Mouse (Mus musculus) heart, postnatal 4 days (tissue): Measurements from ENCODE around the gene Gp2. TPM values are rescaled to one million over a fixed set of nuclear protein-coding genes. Genes with fewer than 3 reads are reported as not detected.
A peak's percentile ranks its signal among the peaks of the same experiment; 100 is the strongest.

Source experiments
- DNase-seq: peaks from one replicate; pipeline ENCODE4 v3.0.0; 2021
- total RNA-seq, 2 experiments: library from RNA; stranded (reverse); gene quantifications; 2 replicates each; pipeline ENCODE4 v1.2.3; 2021

The Gp2 gene
- not detected for total RNA-seq

GRCm38 (mm10) chr7:119459185-119459584, at the start of gene Gp2:
Gene Gp2 (minus strand): TSS chr7:119459285.
- no peak for DNase-seq

DNA sequence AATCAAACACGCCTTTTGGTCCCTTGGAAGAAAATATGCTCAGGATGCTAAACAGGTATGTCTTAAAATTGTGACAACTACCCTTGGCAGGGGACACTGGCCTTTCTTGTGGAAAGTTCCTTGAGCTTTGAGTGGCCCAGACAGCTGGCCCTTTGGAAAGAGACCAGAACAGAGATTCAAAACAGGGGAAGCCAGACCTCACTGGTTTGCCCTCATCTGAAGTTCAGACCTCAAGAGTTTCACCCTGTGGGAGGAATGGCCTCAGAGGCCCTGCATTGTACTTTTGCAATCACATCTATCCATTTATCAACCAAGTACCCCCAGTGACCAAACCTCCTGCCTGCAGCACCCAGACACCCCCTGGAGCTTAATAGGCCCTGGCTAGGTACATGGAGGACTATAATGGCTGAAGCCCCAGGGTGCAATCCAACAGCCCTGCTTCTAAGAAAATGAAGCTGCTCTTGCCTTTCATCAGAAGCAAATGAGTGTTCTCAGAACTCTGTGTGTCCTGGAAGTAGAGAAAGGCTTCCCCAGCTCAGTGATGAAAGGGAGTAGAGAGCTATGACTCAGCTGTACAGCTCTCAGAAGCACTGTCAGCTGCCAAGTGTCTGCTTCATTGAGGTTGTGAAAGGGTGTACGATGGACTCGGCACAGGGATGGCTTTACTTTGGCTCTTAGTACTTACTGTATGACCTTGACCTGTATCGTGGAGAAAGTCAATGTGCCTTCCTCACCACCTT, 31.1 kb upstream of the Gp2 start:
- DNase-seq, result no peak

- DNase-seq, result no peak
Measured at GRCm38 (mm10) chr7:119486683-119487082, 27.6 kb upstream of the Gp2 start.

GRCm38 (mm10) chr7:119484154-119484553, 25.1 kb upstream of the Gp2 start:
- no peak for DNase-seq

GRCm38 (mm10) chr7:119479256-119479655, 20.2 kb upstream of the Gp2 start, which contains the start of gene Umod:
Gene Umod (minus strand): TSS chr7:119479282.
- no peak for DNase-seq

DNA sequence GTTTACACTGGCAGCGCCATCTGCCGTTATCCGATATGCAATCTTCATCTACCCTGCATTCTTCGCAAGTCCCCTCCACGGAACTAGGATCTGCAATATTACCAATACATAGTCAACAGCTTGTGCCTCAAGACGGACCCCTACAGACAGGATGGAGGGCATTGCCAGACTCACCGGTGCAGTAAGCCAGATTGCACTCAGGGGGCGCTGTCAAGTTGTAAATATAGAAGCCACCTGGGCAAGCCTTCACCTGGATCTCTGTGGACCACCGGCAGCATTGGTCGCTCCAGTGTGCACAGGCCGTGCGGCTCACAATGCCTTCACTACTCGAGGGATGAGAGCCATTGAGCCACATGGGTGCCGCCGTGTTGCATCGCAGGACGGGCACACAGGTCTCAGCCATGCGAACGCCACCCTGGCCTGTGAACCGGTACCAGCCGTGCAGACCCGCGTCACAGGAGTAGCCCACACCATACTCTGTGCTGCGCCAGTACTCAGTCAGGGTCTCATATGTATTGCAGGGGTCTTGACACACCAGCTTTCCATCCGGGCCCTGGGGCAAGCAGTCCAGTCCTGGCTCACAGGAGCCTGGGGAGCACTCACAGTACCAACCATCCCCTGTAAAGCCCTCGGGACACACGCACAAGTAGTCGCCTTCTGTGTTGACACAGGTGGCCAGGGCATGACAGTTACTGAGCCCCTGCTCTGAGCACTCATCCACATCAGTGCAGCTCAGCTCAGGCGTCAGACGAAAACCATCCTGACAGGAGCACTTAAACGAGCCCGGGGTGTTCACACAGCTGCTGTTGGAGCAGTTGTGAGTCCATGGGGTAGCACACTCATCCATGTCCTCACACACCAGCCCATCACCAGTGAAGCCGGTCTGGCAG, 17.7 kb upstream of the Gp2 start:
- no peak for DNase-seq

- no peak for DNase-seq
Measured at GRCm38 (mm10) chr7:119454192-119454591, 4.9 kb downstream of the Gp2 start.

DNA sequence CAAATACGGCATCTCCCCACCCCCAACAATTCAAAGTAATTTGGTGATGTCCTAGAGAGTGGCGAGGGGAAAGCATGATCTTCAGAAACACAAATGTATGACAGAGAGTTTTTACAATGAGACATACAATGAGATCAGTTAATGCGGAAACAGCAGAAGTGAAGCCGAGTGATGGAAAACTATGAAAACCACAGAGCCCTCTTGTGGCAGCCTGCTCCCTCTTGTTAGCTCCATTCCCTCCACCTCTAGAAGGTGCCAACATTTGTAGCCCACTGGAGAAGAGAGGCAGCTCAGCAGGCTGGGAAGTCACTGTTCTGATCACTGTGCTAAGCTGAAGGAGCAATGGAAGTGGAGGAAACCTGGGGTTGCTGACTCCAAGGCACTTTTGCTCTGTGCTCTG, 15.2 kb downstream of the Gp2 start:
- DNase-seq, result no peak

GRCm38 (mm10) chr7:119441938-119442337, 17.1 kb downstream of the Gp2 start:
- DNase-seq, result no peak

- DNase-seq, result peak; percentile 23
Measured at GRCm38 (mm10) chr7:119427180-119427616, 31.9 kb downstream of the Gp2 start.

- DNase-seq, result no peak
Measured at GRCm38 (mm10) chr7:119420730-119421129, 38.4 kb downstream of the Gp2 start.

DNA sequence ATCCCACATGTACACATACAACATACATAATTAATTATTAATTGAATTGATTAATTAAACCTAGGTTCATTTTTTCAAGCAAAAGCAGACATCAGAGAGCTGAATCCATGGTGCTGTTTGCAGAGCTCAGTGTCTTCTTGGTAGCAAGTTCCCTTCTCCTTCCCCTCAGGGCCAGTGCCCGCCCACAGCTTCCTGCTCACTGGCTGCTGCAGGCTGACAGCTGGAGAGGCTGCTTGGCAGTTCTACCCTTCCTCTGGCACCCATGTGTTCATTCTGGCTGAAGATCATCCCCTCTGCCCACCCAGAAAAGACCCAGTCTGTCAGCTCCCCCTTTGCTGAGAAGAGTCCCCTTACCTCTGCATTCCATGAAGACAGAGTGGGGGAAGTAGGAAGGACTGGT, 40.6 kb downstream of the Gp2 start:
- DNase-seq, result no peak

GRCm38 (mm10) chr7:119394050-119394732, 64.9 kb downstream of the Gp2 start:
- no peak for DNase-seq

Other genes starting within 250 kb of the Gp2 start
- gene Umod, start 20.0 kb upstream of the Gp2 start, total RNA-seq, result not detected
- not detected for gene Acsm5, start 60.2 kb upstream of the Gp2 start, total RNA-seq
- gene Pdilt, start 64.2 kb upstream of the Gp2 start, total RNA-seq, result not detected
- not detected for gene Acsm2, start 95.1 kb upstream of the Gp2 start, total RNA-seq
- not detected for gene Acsm1, start 147.7 kb upstream of the Gp2 start, total RNA-seq
- not detected for gene Acsm4, start 230.7 kb upstream of the Gp2 start, total RNA-seq